Mouse (Mus musculus) MEL (cell line): Measurements from ENCODE around the gene Zyx. TPM values are rescaled to one million over a fixed set of nuclear protein-coding genes. Genes with fewer than 3 reads are reported as not detected.
A peak's percentile ranks its signal among the peaks of the same experiment; 100 is the strongest.

ENCODE experiments used
- DNase-seq: peaks from one replicate; pipeline ENCODE4 v3.0.0; 2011; ENCODE audit warnings: low read depth, low spot score
- H3K27ac ChIP-seq: 2 replicates; pipeline ENCODE4 v1.5.1; 2012; ENCODE audit warnings: low read depth, mild to moderate bottlenecking, control low read depth, low read length, moderate library complexity; ENCODE audit not compliant: control insufficient read depth
- H3K27me3 ChIP-seq, 2 experiments: fragments of 150-350 bp in 1 of 2; sonication (generic) in 1 of 2; 2 replicates each; pipeline ENCODE4 v1.6.1; 2012; ENCODE audit warnings: low read length in 2 of 2, mild to moderate bottlenecking in 2 of 2, improper control_type of control experiment in 1 of 2, moderate library complexity in 1 of 2; ENCODE audit not compliant: insufficient read depth in 2 of 2, control insufficient read depth in 1 of 2
- H3K36me3 ChIP-seq, 2 experiments: 2 replicates each; pipeline ENCODE4 v1.6.1; 2012 to 2014; ENCODE audit warnings: low read length in 2 of 2, improper control_type of control experiment in 1 of 2, inconsistent platforms in 1 of 2, mild to moderate bottlenecking in 1 of 2; ENCODE audit not compliant: insufficient read depth in 2 of 2, control insufficient read depth in 1 of 2
- H3K4me1 ChIP-seq, 2 experiments: fragments of 150-350 bp in 1 of 2; sonication (generic) in 1 of 2; 2 replicates each; pipeline ENCODE4 v1.6.1; 2012; ENCODE audit warnings: low read length in 2 of 2, improper control_type of control experiment in 1 of 2, mild to moderate bottlenecking in 1 of 2; ENCODE audit not compliant: insufficient read depth in 2 of 2, control insufficient read depth in 1 of 2
- H3K4me3 ChIP-seq, 2 experiments: fragments of 150-350 bp in 1 of 2; sonication (generic) in 1 of 2; 2 replicates each; pipeline ENCODE4 v1.5.1; 2012; ENCODE audit warnings: low read depth in 2 of 2, low read length in 2 of 2, mild to moderate bottlenecking in 2 of 2, moderate library complexity in 2 of 2, control low read depth in 1 of 2, improper control_type of control experiment in 1 of 2; ENCODE audit not compliant: control insufficient read depth in 1 of 2, insufficient read depth in 1 of 2
- H3K79me2 ChIP-seq: 2 replicates; pipeline ENCODE4 v1.6.1; 2012; ENCODE audit warnings: mild to moderate bottlenecking, low read length, moderate library complexity; ENCODE audit not compliant: control insufficient read depth, poor library complexity, insufficient read depth
- H3K9ac ChIP-seq: 2 replicates; pipeline ENCODE4 v1.6.1; 2012; ENCODE audit warnings: low read depth, mild to moderate bottlenecking, control low read depth, low read length, moderate library complexity; ENCODE audit not compliant: control insufficient read depth, poor library complexity, severe bottlenecking
- H3K9me3 ChIP-seq: fragments of 150-350 bp; sonication (generic); replicated peaks from 2 replicates; pipeline ENCODE4 v1.6.1; 2012; ENCODE audit warnings: mild to moderate bottlenecking, low read length, improper control_type of control experiment, moderate library complexity; ENCODE audit not compliant: insufficient read depth
- CTCF ChIP-seq, 3 experiments: IDR thresholded peaks in 2 of 3; conservative IDR thresholded peaks in 1 of 3; 2 replicates each; pipeline ENCODE4 v1.5.1; 2011 to 2012; ENCODE audit warnings: low read length in 3 of 3, low read depth in 2 of 3, mild to moderate bottlenecking in 2 of 3, improper control_type of control experiment in 1 of 3, inconsistent platforms in 1 of 3, mixed read lengths in 1 of 3, moderate library complexity in 1 of 3; ENCODE audit not compliant: control insufficient read depth in 1 of 3, insufficient read depth in 1 of 3, poor library complexity in 1 of 3, severe bottlenecking in 1 of 3
- E2F4 ChIP-seq: IDR thresholded peaks from 2 replicates; pipeline ENCODE4 v1.6.1; 2011; ENCODE audit warnings: low read depth, low read length, improper control_type of control experiment, borderline replicate concordance
- ELF1 ChIP-seq: IDR thresholded peaks from 2 replicates; pipeline ENCODE4 v1.6.1; 2014; ENCODE audit warnings: low read depth, mild to moderate bottlenecking, inconsistent platforms, low read length, improper control_type of control experiment, moderate library complexity
- ETS1 ChIP-seq: IDR thresholded peaks from 2 replicates; pipeline ENCODE4 v1.6.1; 2012; ENCODE audit warnings: low read depth, mild to moderate bottlenecking, inconsistent platforms, low read length, improper control_type of control experiment, moderate library complexity
- GABPA ChIP-seq: IDR thresholded peaks from 2 replicates; pipeline ENCODE4 v1.6.1; 2012; ENCODE audit warnings: low read depth, mild to moderate bottlenecking, inconsistent platforms, low read length, improper control_type of control experiment, moderate library complexity
- HCFC1 ChIP-seq: IDR thresholded peaks from 2 replicates; pipeline ENCODE4 v1.6.1; 2012; ENCODE audit warnings: low read depth, mild to moderate bottlenecking, inconsistent platforms, low read length, improper control_type of control experiment, moderate library complexity
- JUND ChIP-seq: IDR thresholded peaks from 2 replicates; pipeline ENCODE4 v1.6.1; 2011; ENCODE audit warnings: low read depth, mild to moderate bottlenecking, improper control_type of control experiment, low read length
- MAX ChIP-seq: IDR thresholded peaks from 2 replicates; pipeline ENCODE4 v1.6.1; 2011; ENCODE audit warnings: low read length, improper control_type of control experiment
- MAZ ChIP-seq: IDR thresholded peaks from 2 replicates; pipeline ENCODE4 v1.6.1; 2012; ENCODE audit warnings: low read depth, mild to moderate bottlenecking, inconsistent platforms, low read length, improper control_type of control experiment
- MEF2A ChIP-seq: IDR thresholded peaks from 2 replicates; pipeline ENCODE4 v1.6.1; 2014; ENCODE audit warnings: low read depth, mild to moderate bottlenecking, inconsistent platforms, low read length, improper control_type of control experiment; ENCODE audit not compliant: poor library complexity, insufficient replicate concordance, severe bottlenecking; ENCODE audit errors: extremely low read depth
- MYB ChIP-seq: IDR thresholded peaks from 2 replicates; pipeline ENCODE4 v1.6.1; 2011; ENCODE audit warnings: mild to moderate bottlenecking, low read depth, low read length, improper control_type of control experiment
- MYC ChIP-seq: IDR thresholded peaks from 2 replicates; pipeline ENCODE4 v1.6.1; 2011; ENCODE audit warnings: low read depth, mild to moderate bottlenecking, low read length, improper control_type of control experiment, moderate library complexity
- NELFE ChIP-seq: IDR thresholded peaks from 2 replicates; pipeline ENCODE4 v1.6.1; 2011; ENCODE audit warnings: low read depth, low read length, improper control_type of control experiment
- POLR2A ChIP-seq, 2 experiments: IDR thresholded peaks; 2 replicates each; pipeline ENCODE4 v1.6.1; 2011 to 2012; ENCODE audit warnings: low read length in 2 of 2, mild to moderate bottlenecking in 2 of 2, control low read depth in 1 of 2, improper control_type of control experiment in 1 of 2, low read depth in 1 of 2, moderate library complexity in 1 of 2; ENCODE audit not compliant: control insufficient read depth in 1 of 2, insufficient read depth in 1 of 2, poor library complexity in 1 of 2
- POLR2AphosphoS2 ChIP-seq: IDR thresholded peaks from 2 replicates; pipeline ENCODE4 v1.6.1; 2011; ENCODE audit warnings: low read length, improper control_type of control experiment
- POLR2AphosphoS5 ChIP-seq: IDR thresholded peaks from 2 replicates; pipeline ENCODE4 v1.6.1; 2012; ENCODE audit warnings: low read depth, borderline replicate concordance, mild to moderate bottlenecking, inconsistent platforms, low read length, moderate library complexity, mixed read lengths
- RAD21 ChIP-seq: IDR thresholded peaks from 2 replicates; pipeline ENCODE4 v1.6.1; 2011; ENCODE audit warnings: mild to moderate bottlenecking, low read depth, low read length, improper control_type of control experiment
- RCOR1 ChIP-seq: IDR thresholded peaks from 2 replicates; pipeline ENCODE4 v1.6.1; 2012; ENCODE audit warnings: low read depth, mild to moderate bottlenecking, inconsistent platforms, low read length, improper control_type of control experiment
- SIN3A ChIP-seq: IDR thresholded peaks from 2 replicates; pipeline ENCODE4 v1.6.1; 2012; ENCODE audit warnings: low read length, improper control_type of control experiment, inconsistent platforms
- SMC3 ChIP-seq: IDR thresholded peaks from 2 replicates; pipeline ENCODE4 v1.6.1; 2011; ENCODE audit warnings: low read depth, low read length, improper control_type of control experiment
- TBP ChIP-seq: IDR thresholded peaks from 2 replicates; pipeline ENCODE4 v1.8.0; 2011; ENCODE audit warnings: low read depth, low read length, improper control_type of control experiment
- UBTF ChIP-seq: IDR thresholded peaks from 2 replicates; pipeline ENCODE4 v1.6.1; 2012; ENCODE audit warnings: low read depth, mild to moderate bottlenecking, inconsistent platforms, low read length, improper control_type of control experiment, moderate library complexity, borderline replicate concordance; ENCODE audit not compliant: insufficient read depth
- USF1 ChIP-seq: IDR thresholded peaks from 2 replicates; pipeline ENCODE4 v1.6.1; 2014; ENCODE audit warnings: low read depth, mild to moderate bottlenecking, inconsistent platforms, low read length, improper control_type of control experiment, moderate library complexity
- USF2 ChIP-seq, 2 experiments: IDR thresholded peaks; 2 replicates each; pipeline ENCODE4 v1.6.1; 2011 to 2012; ENCODE audit warnings: improper control_type of control experiment in 2 of 2, low read length in 2 of 2, borderline replicate concordance in 1 of 2, inconsistent platforms in 1 of 2, low read depth in 1 of 2, mild to moderate bottlenecking in 1 of 2; ENCODE audit not compliant: insufficient read depth in 1 of 2
- ZC3H11A ChIP-seq: IDR thresholded peaks from 2 replicates; pipeline ENCODE4 v1.6.1; 2012; ENCODE audit warnings: low read depth, mild to moderate bottlenecking, inconsistent platforms, low read length, improper control_type of control experiment
- ZKSCAN1 ChIP-seq: IDR thresholded peaks from 2 replicates; pipeline ENCODE4 v1.6.1; 2012; ENCODE audit warnings: low read depth, mild to moderate bottlenecking, inconsistent platforms, low read length, improper control_type of control experiment, moderate library complexity
- ZMIZ1 ChIP-seq: IDR thresholded peaks from 2 replicates; pipeline ENCODE4 v1.6.1; 2012; ENCODE audit warnings: low read depth, mild to moderate bottlenecking, inconsistent platforms, low read length, improper control_type of control experiment, moderate library complexity
- ZNF384 ChIP-seq: IDR thresholded peaks from 2 replicates; pipeline ENCODE4 v1.6.1; 2012; ENCODE audit warnings: low read depth, mild to moderate bottlenecking, inconsistent platforms, low read length, improper control_type of control experiment
- polyA plus RNA-seq, 2 experiments: library from polyadenylated mRNA; stranded (reverse) in 1 of 2; unstranded in 1 of 2; fragments of >175 nt in 1 of 2; fragments of >200 nt in 1 of 2; gene quantifications; 2 replicates each; pipeline versions ENCODE4 v1.2.1 to v1.2.4; 2012; ENCODE audit warnings: low replicate concordance in 2 of 2, low read depth in 1 of 2; ENCODE audit not compliant: insufficient read length in 2 of 2, insufficient read depth in 1 of 2, missing spikeins in 1 of 2
- total RNA-seq: library from RNA; depleted of rRNA; stranded (reverse); fragments of 300-350 nt; gene quantifications from 2 replicates; pipeline ENCODE4 v1.2.3, GENCODE M21; 2012

Gene Zyx
- total and polyA plus RNA-seq, 3 experiments = 7.0 to 48.4 TPM; not detected in 1

DNA sequence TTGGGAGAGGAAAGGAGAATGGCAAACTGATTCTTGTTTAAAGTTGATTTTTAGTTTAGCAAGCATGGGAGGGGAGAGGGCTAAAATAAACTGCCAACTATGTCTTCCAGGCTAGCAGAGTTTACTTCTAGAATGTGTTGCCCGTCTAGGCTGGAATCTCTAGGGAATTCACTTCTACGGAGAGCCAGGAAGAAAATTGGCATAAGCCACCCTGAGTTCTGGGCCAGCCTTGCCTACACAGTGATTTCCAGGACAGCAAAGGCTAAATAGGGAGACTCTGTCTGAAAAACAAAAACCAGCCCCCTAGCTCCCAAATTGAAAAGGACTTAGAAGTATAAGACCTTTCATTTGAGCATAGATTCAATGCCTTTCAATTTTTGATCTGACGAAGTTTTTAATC is 30.1 kb downstream of the Zyx start:
- no peak for TF ChIP-seq ZC3H11A
- no peak for TF ChIP-seq UBTF
- no peak for TF ChIP-seq MYB
- no peak for TF ChIP-seq ZKSCAN1
- TF ChIP-seq JUND = no peak
- no peak for TF ChIP-seq USF1
- no peak for TF ChIP-seq GABPA
- TF ChIP-seq MEF2A = no peak
- no peak for TF ChIP-seq MAX
- no peak for TF ChIP-seq POLR2A (IDR thresholded peaks at IDR 0.05; ENCODE audit: control insufficient read depth in 1 of 2, insufficient read depth in 1 of 2, low read depth in 1 of 2, low read length in 2 of 2, poor library complexity in 1 of 2)
- no peak for TF ChIP-seq ZNF384
- TF ChIP-seq POLR2AphosphoS5 = no peak
- no peak for TF ChIP-seq MYC
- TF ChIP-seq ETS1 = no peak
- TF ChIP-seq ZMIZ1 = no peak

DNA sequence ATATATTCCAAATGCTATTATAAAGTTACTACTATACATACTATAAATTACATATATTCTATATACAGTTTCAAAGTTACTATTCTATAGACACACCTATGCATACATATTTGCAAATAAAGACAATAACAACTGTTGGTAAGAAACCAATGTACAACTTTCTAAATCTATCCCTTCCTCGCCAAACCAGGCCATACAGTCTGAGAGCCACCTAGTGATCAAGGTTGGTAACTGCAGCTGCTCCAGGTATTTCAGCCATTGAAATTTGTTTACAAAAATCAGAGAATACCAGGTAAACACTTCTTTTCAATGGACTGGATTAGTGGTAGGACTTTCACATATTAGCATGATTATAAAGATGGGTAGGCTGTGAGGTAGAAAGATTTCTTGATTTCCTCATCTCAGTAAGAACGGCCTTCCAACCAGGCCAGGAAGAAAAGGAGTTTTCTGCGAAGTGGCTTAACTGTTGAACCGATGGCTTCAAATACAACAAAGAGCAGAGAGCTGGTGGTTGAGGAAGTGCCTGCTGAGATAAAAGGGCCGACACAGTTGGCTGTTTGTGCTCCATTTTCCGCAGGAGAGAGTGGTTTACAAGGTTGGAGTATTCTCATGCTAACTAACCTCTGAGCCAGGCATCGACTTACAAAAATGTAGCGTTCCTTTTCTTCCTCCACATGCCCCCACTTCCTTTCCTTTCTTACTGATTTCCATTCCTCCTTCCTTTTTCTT is 31.1 kb downstream of the Zyx start:
- no peaks in the 10 kb centered on the region for H3K4me1 ChIP-seq
- H3K4me3 ChIP-seq = no peak overlapping the region
- no peaks in the 10 kb centered on the region for H3K36me3 ChIP-seq
- no peak overlapping the region for H3K27ac ChIP-seq
- no peaks in the 10 kb centered on the region for H3K79me2 ChIP-seq
- H3K27me3 ChIP-seq = peaks cover 4 to 8% of the 10 kb centered on the region in 2 experiments
- H3K9ac ChIP-seq = no peak overlapping the region
- no peaks in the 10 kb centered on the region for H3K9me3 ChIP-seq
- DNase-seq = peak; percentile 48
- no peak for TF ChIP-seq USF2 (IDR thresholded peaks at IDR 0.05; ENCODE audit: borderline replicate concordance in 1 of 2, insufficient read depth in 1 of 2, low read depth in 1 of 2, low read length in 2 of 2)
- no peak for TF ChIP-seq RCOR1
- no peak for TF ChIP-seq E2F4
- no peak for TF ChIP-seq ZMIZ1
- TF ChIP-seq POLR2AphosphoS5 = no peak
- TF ChIP-seq MYC = no peak
- TF ChIP-seq HCFC1 = no peak
- TF ChIP-seq POLR2AphosphoS2 = no peak
- TF ChIP-seq CTCF (IDR thresholded peaks at IDR 0.05 in 2 of 3, conservative IDR thresholded peaks at IDR 0.05 in 1 of 3; ENCODE audit: control insufficient read depth in 1 of 3, insufficient read depth in 1 of 3, low read depth in 2 of 3, low read length in 3 of 3, poor library complexity in 1 of 3, severe bottlenecking in 1 of 3) = peak; percentile 63 to 91 (median 88)
- TF ChIP-seq MEF2A = no peak
- peak; percentile 72 for TF ChIP-seq ZC3H11A
- no peak for TF ChIP-seq NELFE
- peak; percentile 84 for TF ChIP-seq RAD21
- no peak for TF ChIP-seq MAZ
- no peak for TF ChIP-seq ELF1
- no peak for TF ChIP-seq ZNF384
- TF ChIP-seq TBP = no peak
- TF ChIP-seq SMC3 = peak; percentile 95
- TF ChIP-seq SIN3A = no peak

More for the DNA sequence above, 30.1 kb downstream of the Zyx start:
- no peak overlapping the region for H3K27ac ChIP-seq
- peaks cover 2 to 6% of the 10 kb centered on the region in 2 experiments for H3K27me3 ChIP-seq
- H3K9me3 ChIP-seq = no peaks in the 10 kb centered on the region
- H3K9ac ChIP-seq = no peak overlapping the region
- H3K79me2 ChIP-seq = no peaks in the 10 kb centered on the region
- no peaks in the 10 kb centered on the region for H3K36me3 ChIP-seq
- H3K4me3 ChIP-seq = no peak overlapping the region
- H3K4me1 ChIP-seq = no peaks in the 10 kb centered on the region
- no peak for DNase-seq
